Mouse (Mus musculus) forebrain, embryonic 16.5 days (tissue): ENCODE results near the gene Rnf223. TPM values are rescaled to one million over a fixed set of nuclear protein-coding genes. Genes with fewer than 3 reads are reported as not detected.

Experiments
- ATAC-seq: fragments of 200-750 bp; cut with Nextera tagmentation; 2 replicates; pipeline ENCODE4 v1.8.0; 2017; ENCODE audit warnings: mild to moderate bottlenecking, moderate library complexity
- H3K27ac ChIP-seq: fragments of 300-500 bp; sonication (generic); 2 replicates; pipeline ENCODE4 v1.5.1; 2014; ENCODE audit warnings: low read length, control low read depth
- H3K27me3 ChIP-seq: fragments of 300-500 bp; sonication (generic); replicated peaks from 2 replicates; pipeline ENCODE4 v1.6.1; 2014; ENCODE audit warnings: low read length; ENCODE audit not compliant: control insufficient read depth, insufficient read depth
- H3K36me3 ChIP-seq: fragments of 300-500 bp; sonication (generic); 2 replicates; pipeline ENCODE4 v1.6.1; 2014; ENCODE audit not compliant: control insufficient read depth, insufficient read depth
- H3K4me1 ChIP-seq: fragments of 300-500 bp; sonication (generic); replicated peaks from 2 replicates; pipeline ENCODE4 v1.6.1; 2014; ENCODE audit warnings: low read length; ENCODE audit not compliant: control insufficient read depth, insufficient read depth
- H3K4me2 ChIP-seq: fragments of 300-500 bp; sonication (generic); 2 replicates; pipeline ENCODE4 v1.6.1; 2014; ENCODE audit warnings: mild to moderate bottlenecking, low read length, control low read depth
- H3K4me3 ChIP-seq: fragments of 300-500 bp; sonication (generic); replicated peaks from 2 replicates; pipeline ENCODE4 v1.5.1; 2014; ENCODE audit warnings: mild to moderate bottlenecking, low read length, control low read depth
- H3K9ac ChIP-seq: fragments of 300-500 bp; sonication (generic); replicated peaks from 2 replicates; pipeline ENCODE4 v1.6.1; 2014; ENCODE audit warnings: low read depth, low read length, control low read depth
- H3K9me3 ChIP-seq: fragments of 300-500 bp; sonication (generic); 2 replicates; pipeline ENCODE4 v1.6.1; 2016; ENCODE audit warnings: low read length; ENCODE audit not compliant: control insufficient read depth
- WGBS: fragments of 180-500 bp; shearing (Covaris S2); extraction: QIAGEN DNeasy Blood & Tissue Kit; methylation state at CpG from one replicate; pipeline ENCODE4 v1.1.7; 2014; 5-methylcytosine and 5-hydroxymethylcytosine counted together
- polyA plus RNA-seq: library from polyadenylated mRNA; unstranded; fragments of >200 nt; fragmentation: Nextera tagmentation; extraction: Ambion mirVana; gene quantifications from 2 replicates; pipeline ENCODE4 v1.2.1, GENCODE M21; 2015

Gene Rnf223
- polyA plus RNA-seq, 1 experiment from 2014 or later = 0.73 TPM

- ATAC-seq = no peak
- Histone ChIP-seq H3K4me1 (no peaks in the 10 kb centered on the region), H3K27me3 (no peaks in the 10 kb centered on the region), H3K4me2 (no peak overlapping the region), H3K9ac (no peak overlapping the region), H3K4me3 (no peak overlapping the region), H3K36me3 (no peaks in the 10 kb centered on the region), H3K9me3 (no peaks in the 10 kb centered on the region), H3K27ac (no peak overlapping the region)
- WGBS = 94% methylated on average over 1 of the region's 1 CpGs
Measured at GRCm38 (mm10) chr4:156096191-156096590, 34.1 kb upstream of the Rnf223 start.

GRCm38 (mm10) chr4:156097770-156098366, 32.4 kb upstream of the Rnf223 start:
- 47% methylated on average over 9 of the region's 9 CpGs for WGBS
- H3K4me1 ChIP-seq = no peaks in the 10 kb centered on the region
- no peak overlapping the region for H3K9ac ChIP-seq
- H3K36me3 ChIP-seq = no peaks in the 10 kb centered on the region
- no peaks in the 10 kb centered on the region for H3K9me3 ChIP-seq
- H3K27ac ChIP-seq = no peak overlapping the region
- H3K4me2 ChIP-seq = no peak overlapping the region
- H3K27me3 ChIP-seq = no peaks in the 10 kb centered on the region
- no peak for ATAC-seq
- no peak overlapping the region for H3K4me3 ChIP-seq

- 72% methylated on average over 6 of the region's 6 CpGs for WGBS
- Histone ChIP-seq H3K4me2 (no peak overlapping the region), H3K4me1 (no peaks in the 10 kb centered on the region), H3K9ac (no peak overlapping the region), H3K36me3 (no peaks in the 10 kb centered on the region), H3K9me3 (no peaks in the 10 kb centered on the region), H3K27me3 (no peaks in the 10 kb centered on the region), H3K27ac (no peak overlapping the region), H3K4me3 (no peak overlapping the region)
- ATAC-seq = no peak
Measured at GRCm38 (mm10) chr4:156099427-156099826, 30.9 kb upstream of the Rnf223 start.

- Histone ChIP-seq H3K27me3 (no peaks in the 10 kb centered on the region), H3K4me3 (no peak overlapping the region), H3K9ac (no peak overlapping the region), H3K4me2 (no peak overlapping the region), H3K27ac (no peak overlapping the region), H3K36me3 (no peaks in the 10 kb centered on the region), H3K9me3 (no peaks in the 10 kb centered on the region), H3K4me1 (no peaks in the 10 kb centered on the region)
- no peak for ATAC-seq
- WGBS = 95% methylated on average over 5 of the region's 5 CpGs
Measured at GRCm38 (mm10) chr4:156100501-156100900, 29.8 kb upstream of the Rnf223 start.

- no peak for ATAC-seq
- 48% methylated on average over 3 of the region's 3 CpGs for WGBS
- H3K9me3 ChIP-seq = no peaks in the 10 kb centered on the region
- H3K4me2 ChIP-seq = no peak overlapping the region
- no peaks in the 10 kb centered on the region for H3K36me3 ChIP-seq
- H3K9ac ChIP-seq = no peak overlapping the region
- H3K4me1 ChIP-seq = no peaks in the 10 kb centered on the region
- no peaks in the 10 kb centered on the region for H3K27me3 ChIP-seq
- H3K4me3 ChIP-seq = no peak overlapping the region
- no peak overlapping the region for H3K27ac ChIP-seq
Measured at GRCm38 (mm10) chr4:156101481-156101903, 28.8 kb upstream of the Rnf223 start.

GRCm38 (mm10) chr4:156103342-156103741, 27.0 kb upstream of the Rnf223 start:
- Histone ChIP-seq H3K9ac (no peak overlapping the region), H3K4me2 (no peak overlapping the region), H3K27ac (no peak overlapping the region), H3K4me1 (no peaks in the 10 kb centered on the region), H3K36me3 (no peaks in the 10 kb centered on the region), H3K4me3 (no peak overlapping the region), H3K9me3 (no peaks in the 10 kb centered on the region), H3K27me3 (no peaks in the 10 kb centered on the region)
- 86% methylated on average over 4 of the region's 4 CpGs for WGBS
- ATAC-seq = no peak

GRCm38 (mm10) chr4:156108606-156109546, 21.4 kb upstream of the Rnf223 start:
- H3K4me3 ChIP-seq = peak overlapping the region; percentile 56
- peak overlapping the region; percentile 84 for H3K4me2 ChIP-seq
- H3K9me3 ChIP-seq = no peaks in the 10 kb centered on the region
- H3K9ac ChIP-seq = peak overlapping the region; percentile 64
- peak overlapping the region; percentile 76 for H3K27ac ChIP-seq
- WGBS = 34% methylated on average over 13 of the region's 13 CpGs
- H3K36me3 ChIP-seq = no peaks in the 10 kb centered on the region
- peaks cover 9% of the 10 kb centered on the region for H3K4me1 ChIP-seq
- no peak for ATAC-seq
- H3K27me3 ChIP-seq = no peaks in the 10 kb centered on the region

GRCm38 (mm10) chr4:156109570-156110331, 20.6 kb upstream of the Rnf223 start, which contains the start of gene 9430015G10Rik:
TSS of gene 9430015G10Rik (plus strand) at chr4:156109982.
- peak within 1 kb of the TSS; percentile 69 for H3K4me3 ChIP-seq
- peak within 1 kb of the TSS; percentile 84 for H3K4me2 ChIP-seq
- H3K27me3 ChIP-seq = no peaks in the 10 kb centered on the region
- peak; percentile 98 for ATAC-seq
- no peaks in the 10 kb centered on the region for H3K9me3 ChIP-seq
- H3K4me1 ChIP-seq = peaks cover 9% of the 10 kb centered on the region
- peak within 1 kb of the TSS; percentile 83 for H3K27ac ChIP-seq
- H3K9ac ChIP-seq = peak within 1 kb of the TSS; percentile 74
- H3K36me3 ChIP-seq = no peaks in the 10 kb centered on the region
- under 1% methylated on average over 60 of the region's 60 CpGs for WGBS

- no peak overlapping the region for H3K4me2 ChIP-seq
- H3K27ac ChIP-seq = no peak overlapping the region
- H3K9me3 ChIP-seq = no peaks in the 10 kb centered on the region
- no peaks in the 10 kb centered on the region for H3K4me1 ChIP-seq
- no peaks in the 10 kb centered on the region for H3K27me3 ChIP-seq
- no peak overlapping the region for H3K4me3 ChIP-seq
- H3K36me3 ChIP-seq = peaks cover 43% of the 10 kb centered on the region
- ATAC-seq = no peak
- 98% methylated on average over 7 of the region's 7 CpGs for WGBS
- no peak overlapping the region for H3K9ac ChIP-seq
Measured at GRCm38 (mm10) chr4:156124077-156124476, 6.2 kb upstream of the Rnf223 start.
